In genomic region chr10:14989601-14990140, GRCm38 (mm10) we compare ENCODE assay signal across 27 mouse cellular contexts.
DNase-seq lines count a peak whose midpoint lies in the region; ATAC-seq and TF ChIP-seq lines count a peak whose summit lies in the region.
"Had no signal": no experiment of that assay in that cellular context is flagged by ENCODE, and none has a peak within 500 bp of the region (broad histone marks: within the 10 kb centered on the region; RNA-seq: fewer than 3 reads in every experiment).

No protein-coding gene starts in this region.

- no peaks in the 10 kb centered on the region for H3K9me3 ChIP-seq in embryonic facial prominence, embryonic 14.5 days (ENCODE audit: control insufficient read depth, low read length)
- no peaks in the 10 kb centered on the region for H3K9me3 ChIP-seq in embryonic facial prominence, embryonic 10.5 days
- H3K9me3 ChIP-seq in hindbrain, embryonic 14.5 days (ENCODE audit: control insufficient read depth, low read length) = no peaks in the 10 kb centered on the region
- no peaks in the 10 kb centered on the region for H3K9me3 ChIP-seq in hindbrain, postnatal 0 days (ENCODE audit: low read length)
- H3K9me3 ChIP-seq: embryonic facial prominence, embryonic 15.5 days; forebrain, embryonic 15.5 days; kidney, embryonic 15.5 days; limb, embryonic 12.5 days; liver, embryonic 15.5 days had no signal

- no peaks in the 10 kb centered on the region for H3K36me3 ChIP-seq in embryonic facial prominence, embryonic 14.5 days (ENCODE audit: control insufficient read depth, insufficient read depth, low read length)
- H3K36me3 ChIP-seq in embryonic facial prominence, embryonic 10.5 days (replicated peaks) = no peaks in the 10 kb centered on the region
- H3K36me3 ChIP-seq in hindbrain, embryonic 14.5 days (replicated peaks; ENCODE audit: control insufficient read depth, insufficient read depth) = no peaks in the 10 kb centered on the region
- H3K36me3 ChIP-seq in hindbrain, postnatal 0 days (ENCODE audit: insufficient read depth, low read length) = no peaks in the 10 kb centered on the region
- H3K36me3 ChIP-seq: embryonic facial prominence, embryonic 15.5 days; forebrain, embryonic 15.5 days; kidney, embryonic 15.5 days; limb, embryonic 12.5 days; liver, embryonic 15.5 days had no signal

- ATAC-seq in embryonic facial prominence, embryonic 14.5 days (ENCODE audit: low read depth) = no peak; the same call in 1 of the 2 replicates
- ATAC-seq in hindbrain, embryonic 14.5 days (ENCODE audit: low FRiP score) = peak; percentile 62; the same call in 1 of the 2 replicates
- no peak for ATAC-seq in hindbrain, postnatal 0 days
- ATAC-seq: forebrain, embryonic 15.5 days had no signal

- no peak overlapping the region for H3K9ac ChIP-seq in embryonic facial prominence, embryonic 14.5 days (ENCODE audit: low read depth, low read length)
- H3K9ac ChIP-seq in hindbrain, embryonic 14.5 days = no peak overlapping the region
- no peak overlapping the region for H3K9ac ChIP-seq in hindbrain, postnatal 0 days (replicated peaks; ENCODE audit: low read length)
- H3K9ac ChIP-seq: embryonic facial prominence, embryonic 15.5 days; forebrain, embryonic 15.5 days; kidney, embryonic 15.5 days; limb, embryonic 12.5 days; liver, embryonic 15.5 days; lung, embryonic 14.5 days had no signal

- DNase-seq in embryonic facial prominence, embryonic 14.5 days (ENCODE audit: low spot score) = peak; percentile 15
- no peak for DNase-seq in embryonic facial prominence, embryonic 10.5 days (ENCODE audit: low spot score)
- DNase-seq in hindbrain, embryonic 14.5 days (ENCODE audit: low spot score) = no peak
- no peak for DNase-seq in hindbrain, postnatal 0 days (ENCODE audit: low spot score)
- DNase-seq in brain, adult 2 months (ENCODE audit: low read depth, low spot score) = peak; percentile 2
- DNase-seq in brain, embryonic 14.5 days (ENCODE audit: low read depth) = peak; percentile 37
- DNase-seq in heart, postnatal 10 days = no peak
- DNase-seq: adrenal gland, postnatal 36 days; B cell, adult 2 months; cerebellum, postnatal 36 days; gastrocnemius, adult 2 months; gastrocnemius, postnatal 36 days; heart, adult 18-20 months; kidney, adult 18-20 months; kidney, postnatal 25 days; lung, embryonic 14.5 days; lung, postnatal 14 days; right cerebral cortex, postnatal 4 days; thymus, adult 18-20 months; thymus, postnatal 25 days had no signal

- no peak for TF ChIP-seq CTCF in hindbrain, postnatal 0 days (IDR thresholded peaks at IDR 0.05; ENCODE audit: low read depth)
- no peak for TF ChIP-seq CTCF in brain, embryonic 14.5 days (IDR thresholded peaks at IDR 0.05; ENCODE audit: borderline replicate concordance, extremely low read depth, insufficient read depth, insufficient read length)

- no peaks in the 10 kb centered on the region for H3K27me3 ChIP-seq in embryonic facial prominence, embryonic 14.5 days (replicated peaks; ENCODE audit: control insufficient read depth, insufficient read depth, low read length)
- H3K27me3 ChIP-seq in embryonic facial prominence, embryonic 10.5 days (replicated peaks; ENCODE audit: low read depth, poor library complexity, severe bottlenecking) = no peaks in the 10 kb centered on the region
- H3K27me3 ChIP-seq in hindbrain, embryonic 14.5 days (ENCODE audit: control insufficient read depth, insufficient read depth, low read length) = no peaks in the 10 kb centered on the region
- H3K27me3 ChIP-seq in hindbrain, postnatal 0 days (ENCODE audit: insufficient read depth, low read length) = no peaks in the 10 kb centered on the region
- H3K27me3 ChIP-seq: embryonic facial prominence, embryonic 15.5 days; forebrain, embryonic 15.5 days; kidney, embryonic 15.5 days; limb, embryonic 12.5 days; liver, embryonic 15.5 days had no signal

- intact Hi-C loops in heart, postnatal 10 days (cut with DNase I) = no loop called here

- TF ChIP-seq POLR2A in brain, embryonic 14.5 days (IDR thresholded peaks at IDR 0.05; ENCODE audit: borderline replicate concordance, extremely low read depth, insufficient read depth, insufficient read length, poor library complexity, severe bottlenecking) = no peak

- no peaks in the 10 kb centered on the region for H3K4me1 ChIP-seq in embryonic facial prominence, embryonic 14.5 days (ENCODE audit: control insufficient read depth, insufficient read depth, low read length)
- no peaks in the 10 kb centered on the region for H3K4me1 ChIP-seq in embryonic facial prominence, embryonic 10.5 days
- no peaks in the 10 kb centered on the region for H3K4me1 ChIP-seq in hindbrain, embryonic 14.5 days (replicated peaks; ENCODE audit: control insufficient read depth, insufficient read depth, low read length)
- no peaks in the 10 kb centered on the region for H3K4me1 ChIP-seq in hindbrain, postnatal 0 days (ENCODE audit: insufficient read depth, low read length)
- H3K4me1 ChIP-seq: embryonic facial prominence, embryonic 15.5 days; forebrain, embryonic 15.5 days; kidney, embryonic 15.5 days; limb, embryonic 12.5 days; liver, embryonic 15.5 days had no signal

- H3K4me2 ChIP-seq in embryonic facial prominence, embryonic 14.5 days (ENCODE audit: low read depth, low read length) = no peak overlapping the region
- H3K4me2 ChIP-seq in hindbrain, embryonic 14.5 days (replicated peaks) = no peak overlapping the region
- no peak overlapping the region for H3K4me2 ChIP-seq in hindbrain, postnatal 0 days (ENCODE audit: low read depth, low read length)
- H3K4me2 ChIP-seq: embryonic facial prominence, embryonic 15.5 days; forebrain, embryonic 15.5 days; heart, embryonic 11.5 days; kidney, embryonic 15.5 days; limb, embryonic 12.5 days; liver, embryonic 15.5 days; lung, embryonic 14.5 days had no signal

- H3K4me3 ChIP-seq in embryonic facial prominence, embryonic 14.5 days (ENCODE audit: low read depth, low read length) = no peak overlapping the region
- no peak overlapping the region for H3K4me3 ChIP-seq in embryonic facial prominence, embryonic 10.5 days
- no peak overlapping the region for H3K4me3 ChIP-seq in hindbrain, embryonic 14.5 days (replicated peaks; ENCODE audit: low read length)
- H3K4me3 ChIP-seq in hindbrain, postnatal 0 days (ENCODE audit: low read length) = no peak overlapping the region
- H3K4me3 ChIP-seq: embryonic facial prominence, embryonic 15.5 days; forebrain, embryonic 15.5 days; gastrocnemius, adult 2 months; kidney, embryonic 15.5 days; limb, embryonic 12.5 days; liver, embryonic 15.5 days had no signal

- H3K27ac ChIP-seq in embryonic facial prominence, embryonic 14.5 days (replicated peaks; ENCODE audit: low read depth, low read length) = no peak overlapping the region
- H3K27ac ChIP-seq in embryonic facial prominence, embryonic 10.5 days (replicated peaks) = no peak overlapping the region
- H3K27ac ChIP-seq in hindbrain, embryonic 14.5 days = no peak overlapping the region
- H3K27ac ChIP-seq in hindbrain, postnatal 0 days = no peak overlapping the region
- H3K27ac ChIP-seq: embryonic facial prominence, embryonic 15.5 days; forebrain, embryonic 15.5 days; gastrocnemius, adult 2 months; kidney, embryonic 15.5 days; limb, embryonic 12.5 days; liver, embryonic 15.5 days; stomach, postnatal 0 days had no signal

Comparison
In these comparisons a context has a peak if more than half of its experiments do, and no peak if none do; other contexts are left out.
1. DNase-seq: peak in embryonic facial prominence, embryonic 14.5 days (single experiment), brain, adult 2 months (single experiment) and brain, embryonic 14.5 days (single experiment); none in embryonic facial prominence, embryonic 10.5 days (single experiment), hindbrain, embryonic 14.5 days (single experiment), hindbrain, postnatal 0 days (single experiment) and heart, postnatal 10 days (0 of 2).